Mouse (Mus musculus) retina, postnatal 1 day (tissue): ENCODE measurements around the gene Pom121.
"Not testable (repeated sequence)": the region's sequence is repeated elsewhere in the genome, so short reads cannot be mapped to it uniquely, and the experiment has no call there.

Experiments used
- DNase-seq: peaks from one replicate; pipeline ENCODE4 v3.0.0-alpha.2; 2012

Pom121 gene

GRCm38 (mm10) chr5:135394004-135394823, at the start of gene Pom121:
Gene Pom121, minus strand, starts transcription at chr5:135394546.
- peak; percentile 92 for DNase-seq

- DNase-seq: peak; percentile 72
Measured at GRCm38 (mm10) chr5:135442430-135442829, 48.1 kb upstream of the Pom121 start.

- DNase-seq: no peak
Measured at GRCm38 (mm10) chr5:135435039-135435438, 40.7 kb upstream of the Pom121 start.

- DNase-seq: no peak
Measured at GRCm38 (mm10) chr5:135433861-135434260, 39.5 kb upstream of the Pom121 start.

GRCm38 (mm10) chr5:135431111-135431510, 36.8 kb upstream of the Pom121 start:
- DNase-seq: no peak

GRCm38 (mm10) chr5:135428786-135429185, 34.4 kb upstream of the Pom121 start:
- peak; percentile 34 for DNase-seq

- DNase-seq: no peak
Measured at GRCm38 (mm10) chr5:135410266-135410665, 15.9 kb upstream of the Pom121 start.

- DNase-seq: no peak
Measured at GRCm38 (mm10) chr5:135408114-135408513, 13.8 kb upstream of the Pom121 start.

- DNase-seq: no peak
Measured at GRCm38 (mm10) chr5:135405437-135405836, 11.1 kb upstream of the Pom121 start.

- peak; percentile 80 for DNase-seq
Measured at GRCm38 (mm10) chr5:135404623-135405022, 10.3 kb upstream of the Pom121 start.

GRCm38 (mm10) chr5:135400244-135400643, 5.9 kb upstream of the Pom121 start:
- DNase-seq: peak; percentile 83

GRCm38 (mm10) chr5:135399382-135399781, 5.0 kb upstream of the Pom121 start:
- no peak for DNase-seq

GRCm38 (mm10) chr5:135395826-135396225, 1.5 kb upstream of the Pom121 start:
- DNase-seq: peak; percentile 74

GRCm38 (mm10) chr5:135383771-135384170, 10.6 kb downstream of the Pom121 start:
- no peak for DNase-seq

GRCm38 (mm10) chr5:135382746-135383145, 11.6 kb downstream of the Pom121 start:
- no peak for DNase-seq

GRCm38 (mm10) chr5:135381356-135381925, 12.9 kb downstream of the Pom121 start:
- DNase-seq: no peak

GRCm38 (mm10) chr5:135380681-135381080, 13.7 kb downstream of the Pom121 start:
- no peak for DNase-seq

- DNase-seq: no peak
Measured at GRCm38 (mm10) chr5:135376341-135376740, 18.0 kb downstream of the Pom121 start.

GRCm38 (mm10) chr5:135375167-135375566, 19.2 kb downstream of the Pom121 start:
- no peak for DNase-seq

GRCm38 (mm10) chr5:135373601-135374000, 20.7 kb downstream of the Pom121 start:
- no peak for DNase-seq

GRCm38 (mm10) chr5:135371195-135371594, 23.2 kb downstream of the Pom121 start:
- no peak for DNase-seq

- peak; percentile 98 for DNase-seq
Measured at GRCm38 (mm10) chr5:135369787-135370654, 24.3 kb downstream of the Pom121 start, which contains the start of gene Nsun5. Gene Nsun5, plus strand, starts transcription at chr5:135369953.

GRCm38 (mm10) chr5:135369196-135369595, 25.1 kb downstream of the Pom121 start:
- DNase-seq: not testable (repeated sequence)
